Mouse (Mus musculus) neural tube, embryonic 11.5 days (tissue): ENCODE results near the gene Slc17a2. TPM values are rescaled to one million over a fixed set of nuclear protein-coding genes. Genes with fewer than 3 reads are reported as not detected.
"Not testable (repeated sequence)": the region's sequence is repeated elsewhere in the genome, so short reads cannot be mapped to it uniquely, and the experiment has no call there.

Experiments
- ATAC-seq: fragments of 200-750 bp; cut with Nextera tagmentation; 2 replicates; pipeline ENCODE4 v1.8.0; 2017; ENCODE audit warnings: moderate number of reproducible peaks, mild to moderate bottlenecking, moderate TSS enrichment, moderate library complexity; ENCODE audit not compliant: insufficient read depth, low FRiP score, low TSS enrichment
- DNase-seq: peaks from one replicate; pipeline ENCODE4 v3.0.0-alpha.2; 2015; ENCODE audit warnings: low spot score
- H3K27ac ChIP-seq: fragments of 300-500 bp; sonication (generic); 2 replicates; pipeline ENCODE4 v1.5.1; 2014; ENCODE audit warnings: low read depth, mild to moderate bottlenecking, low read length
- H3K27me3 ChIP-seq: fragments of 300-500 bp; sonication (generic); 2 replicates; pipeline ENCODE4 v1.6.1; 2014; ENCODE audit warnings: mild to moderate bottlenecking, low read length, mixed read lengths; ENCODE audit not compliant: control insufficient read depth, insufficient read depth
- H3K36me3 ChIP-seq: fragments of 300-500 bp; sonication (generic); 2 replicates; pipeline ENCODE4 v1.6.1; 2014; ENCODE audit warnings: mild to moderate bottlenecking, low read length, moderate library complexity, mixed read lengths; ENCODE audit not compliant: control insufficient read depth, insufficient read depth
- H3K4me1 ChIP-seq: fragments of 300-500 bp; sonication (generic); 2 replicates; pipeline ENCODE4 v1.6.1; 2014; ENCODE audit warnings: low read length, mixed read lengths; ENCODE audit not compliant: control insufficient read depth, insufficient read depth
- H3K4me2 ChIP-seq: fragments of 300-500 bp; sonication (generic); 2 replicates; pipeline ENCODE4 v1.6.1; 2014; ENCODE audit warnings: low read depth, mild to moderate bottlenecking, moderate library complexity
- H3K4me3 ChIP-seq: fragments of 300-500 bp; sonication (generic); 2 replicates; pipeline ENCODE4 v1.5.1; 2014; ENCODE audit warnings: low read depth, low read length
- H3K9ac ChIP-seq: fragments of 300-500 bp; sonication (generic); 2 replicates; pipeline ENCODE4 v1.6.1; 2014; ENCODE audit warnings: mild to moderate bottlenecking, low read length
- H3K9me3 ChIP-seq: fragments of 300-500 bp; sonication (generic); 2 replicates; pipeline ENCODE4 v1.6.1; 2016; ENCODE audit warnings: low read length; ENCODE audit not compliant: control insufficient read depth
- WGBS: fragments of 180-500 bp; shearing (Covaris S2); extraction: QIAGEN DNeasy Blood & Tissue Kit; methylation state at CpG from one replicate; pipeline ENCODE4 v1.1.7; 2014; 5-methylcytosine and 5-hydroxymethylcytosine counted together
- polyA plus RNA-seq: library from polyadenylated mRNA; unstranded; fragments of >200 nt; fragmentation: Nextera tagmentation; extraction: Ambion mirVana; gene quantifications from 2 replicates; pipeline ENCODE4 v1.2.1, GENCODE M21; 2014

Slc17a2 gene
- polyA plus RNA-seq, 1 experiment from 2014 or later = not detected

DNA sequence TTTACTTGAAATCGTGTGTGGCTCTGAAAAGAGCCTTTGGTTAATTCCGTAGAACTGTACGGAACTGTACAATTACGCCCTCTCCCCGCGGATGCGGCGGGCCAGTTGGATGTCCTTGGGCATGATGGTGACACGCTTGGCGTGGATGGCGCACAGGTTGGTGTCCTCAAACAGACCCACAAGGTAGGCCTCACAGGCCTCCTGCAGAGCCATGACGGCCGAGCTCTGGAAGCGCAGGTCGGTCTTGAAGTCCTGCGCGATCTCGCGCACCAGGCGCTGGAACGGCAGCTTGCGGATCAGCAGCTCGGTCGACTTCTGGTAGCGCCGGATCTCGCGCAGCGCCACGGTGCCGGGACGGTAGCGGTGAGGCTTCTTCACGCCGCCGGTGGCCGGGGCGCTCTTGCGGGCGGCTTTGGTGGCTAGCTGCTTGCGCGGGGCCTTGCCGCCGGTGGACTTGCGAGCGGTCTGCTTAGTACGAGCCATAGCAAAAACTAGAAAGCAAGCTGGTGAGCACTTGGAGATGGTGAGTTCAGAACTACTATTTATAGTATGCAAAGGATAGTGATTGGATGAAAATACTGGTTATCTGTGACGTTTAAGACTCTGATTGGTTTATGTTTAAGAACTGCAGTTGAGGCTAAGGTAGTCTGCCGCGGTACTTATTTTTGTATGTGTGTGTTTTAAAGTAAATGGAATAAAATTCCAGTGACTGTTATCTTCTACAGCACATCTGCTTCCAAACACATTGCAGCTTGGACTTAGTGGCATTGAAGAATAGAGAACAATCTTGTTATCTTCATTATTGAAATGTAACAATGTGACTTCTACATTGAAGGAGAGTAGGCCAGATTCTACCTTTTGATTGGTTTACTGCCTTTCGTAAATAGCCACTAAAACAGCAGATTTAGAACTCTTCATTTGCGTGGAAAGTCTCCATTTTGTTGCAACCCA lies 44.6 kb upstream of the Slc17a2 start, which contains the start of gene Hist1h3a:
Gene Hist1h3a (minus strand): TSS at position 516 of the 951 bp plus-strand sequence.
- under 1% methylated on average over 30 of the region's 52 CpGs for WGBS
- not testable (repeated sequence) for H3K36me3 ChIP-seq, H3K4me1 ChIP-seq, H3K27me3 ChIP-seq, H3K9me3 ChIP-seq
- Histone ChIP-seq H3K27ac (peak within 1 kb of the TSS; percentile 89), H3K9ac (peak within 1 kb of the TSS; percentile 59), H3K4me2 (peak within 1 kb of the TSS; percentile 70), H3K4me3 (peak within 1 kb of the TSS; percentile 50)
- DNase-seq (peak; percentile 54), ATAC-seq (peak; percentile 58)

DNA sequence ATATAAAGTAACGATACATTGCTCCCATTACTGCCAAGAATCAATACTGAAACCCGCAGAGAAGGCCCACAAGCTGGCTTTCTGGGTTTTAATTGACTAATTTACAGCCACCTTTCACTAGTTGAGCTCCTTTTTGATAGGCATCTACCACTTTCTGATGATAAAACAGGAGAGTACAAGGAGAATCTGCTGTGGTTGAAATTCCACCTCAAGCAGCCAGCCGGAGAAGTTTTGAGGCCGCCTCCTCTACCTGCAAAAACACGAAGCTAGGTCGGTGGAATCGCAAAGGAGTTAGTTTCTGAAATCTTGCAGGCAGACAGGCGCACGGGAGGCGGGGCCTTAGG lies 43.6 kb upstream of the Slc17a2 start:
- ATAC-seq (no peak), DNase-seq (no peak)
- peak overlapping the region; percentile 70 for H3K4me2 ChIP-seq
- peak overlapping the region; percentile 50 for H3K4me3 ChIP-seq
- no peaks in the 10 kb centered on the region for H3K27me3 ChIP-seq
- H3K9me3 ChIP-seq = no peaks in the 10 kb centered on the region
- H3K27ac ChIP-seq = peak overlapping the region; percentile 89
- WGBS = under 1% methylated on average over 10 of the region's 10 CpGs
- H3K36me3 ChIP-seq = no peaks in the 10 kb centered on the region
- H3K9ac ChIP-seq = peak overlapping the region; percentile 58
- no peaks in the 10 kb centered on the region; the same call in 1 of the 2 replicates for H3K4me1 ChIP-seq

DNA sequence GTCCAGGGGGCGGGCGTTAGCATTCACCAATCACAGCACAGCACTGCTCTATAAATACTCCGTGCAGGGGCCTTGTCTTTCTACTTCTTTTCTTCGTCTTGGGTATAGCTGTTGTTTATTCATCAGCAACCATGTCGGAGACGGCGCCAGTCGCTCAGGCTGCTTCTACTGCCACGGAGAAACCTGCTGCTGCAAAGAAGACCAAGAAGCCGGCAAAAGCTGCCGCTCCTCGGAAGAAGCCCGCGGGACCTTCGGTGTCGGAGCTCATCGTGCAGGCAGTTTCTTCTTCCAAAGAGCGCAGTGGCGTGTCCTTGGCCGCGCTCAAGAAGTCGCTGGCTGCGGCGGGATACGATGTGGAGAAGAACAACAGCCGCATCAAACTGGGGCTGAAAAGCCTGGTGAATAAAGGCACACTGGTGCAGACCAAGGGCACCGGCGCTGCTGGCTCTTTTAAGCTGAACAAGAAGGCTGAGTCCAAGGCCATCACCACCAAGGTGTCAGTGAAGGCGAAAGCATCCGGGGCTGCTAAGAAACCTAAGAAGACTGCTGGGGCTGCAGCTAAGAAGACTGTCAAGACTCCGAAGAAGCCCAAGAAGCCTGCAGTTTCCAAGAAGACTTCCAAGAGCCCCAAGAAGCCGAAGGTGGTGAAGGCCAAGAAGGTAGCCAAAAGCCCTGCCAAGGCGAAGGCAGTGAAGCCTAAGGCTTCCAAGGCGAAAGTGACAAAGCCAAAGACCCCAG lies 43.0 kb upstream of the Slc17a2 start, which contains the start of gene Hist1h1a:
Gene Hist1h1a (plus strand): TSS at position 81 of the 738 bp plus-strand sequence.
- whole genome bisulfite sequencing = 4% methylated on average over 34 of the region's 34 CpGs
- Histone ChIP-seq H3K4me1 (no peaks in the 10 kb centered on the region; the same call in 1 of the 2 replicates), H3K9me3 (no peaks in the 10 kb centered on the region), H3K27me3 (no peaks in the 10 kb centered on the region), H3K36me3 (no peaks in the 10 kb centered on the region), H3K27ac (peak within 1 kb of the TSS; percentile 89), H3K4me2 (peak within 1 kb of the TSS; percentile 70), H3K4me3 (peak within 1 kb of the TSS; percentile 50), H3K9ac (peak within 1 kb of the TSS; percentile 71)
- ATAC-seq (peak; percentile 70; the same call in 1 of the 2 replicates), DNase-seq (peak; percentile 91)

DNA sequence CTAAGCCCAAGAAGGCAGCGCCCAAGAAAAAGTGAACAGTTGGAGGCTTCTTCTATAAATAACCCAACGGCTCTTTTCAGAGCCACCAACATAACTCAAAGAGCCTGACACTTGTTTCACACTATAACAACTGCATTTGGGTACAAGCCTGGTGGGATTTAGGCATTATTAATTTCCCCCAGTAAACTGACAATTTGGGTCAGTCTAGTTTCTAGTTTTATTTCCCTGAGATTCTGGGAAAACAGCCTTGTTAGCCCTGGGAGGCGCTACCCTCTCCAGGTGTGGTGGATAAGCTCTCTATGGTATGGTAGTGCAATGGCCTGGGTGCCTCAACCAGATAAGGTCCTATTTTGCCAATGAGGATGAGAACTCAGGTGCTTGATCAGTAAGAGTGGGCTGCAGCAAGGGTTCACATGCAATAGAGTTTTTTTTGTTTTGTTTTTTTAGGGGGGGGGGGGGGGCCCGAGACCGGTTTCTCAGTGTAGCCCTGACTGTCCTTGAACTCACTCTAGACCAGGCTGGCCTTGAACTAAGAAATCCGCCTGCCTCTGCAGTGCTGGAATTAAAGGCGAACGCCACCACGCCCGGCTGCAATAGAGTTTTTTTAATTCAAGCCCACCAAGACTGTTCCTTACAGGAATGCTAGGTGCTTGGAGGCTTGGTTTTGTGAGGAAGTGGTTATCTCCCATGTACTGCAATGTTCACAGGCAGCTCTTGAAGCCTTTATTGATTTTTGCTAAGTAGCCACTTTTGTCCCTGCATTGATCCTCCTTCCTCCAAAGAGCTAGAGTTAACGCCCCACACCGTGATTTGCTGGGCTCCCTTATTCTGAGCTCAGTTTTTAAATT lies 42.2 kb upstream of the Slc17a2 start:
- 34% methylated on average over 12 of the region's 12 CpGs for WGBS
- H3K4me1 ChIP-seq = no peaks in the 10 kb centered on the region; the same call in 1 of the 2 replicates

DNA sequence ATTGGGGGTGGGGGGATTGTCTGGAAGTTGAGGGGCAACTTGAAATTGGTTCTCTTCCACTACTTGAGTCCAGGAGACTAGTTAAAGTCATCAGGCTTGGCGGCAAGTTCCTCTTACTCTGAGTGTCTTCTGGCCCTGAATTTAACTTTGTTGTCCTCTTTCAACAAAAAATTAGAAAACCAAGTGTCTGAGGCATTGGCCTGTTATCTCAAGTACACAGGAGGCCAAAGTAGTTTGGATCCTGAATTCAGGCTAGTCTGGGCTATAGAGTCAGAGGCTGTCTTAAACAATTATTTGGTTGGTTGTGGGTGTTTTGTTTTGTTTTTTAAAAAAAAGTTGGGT lies 41.6 kb upstream of the Slc17a2 start:
- H3K9ac ChIP-seq = no peak overlapping the region
- ATAC-seq (no peak), DNase-seq (no peak)
- no peaks in the 10 kb centered on the region for H3K4me1 ChIP-seq
- H3K27me3 ChIP-seq = no peaks in the 10 kb centered on the region
- no peak overlapping the region for H3K4me2 ChIP-seq
- no peak overlapping the region for H3K4me3 ChIP-seq
- WGBS = 83% methylated on average over 1 of the region's 1 CpGs
- no peaks in the 10 kb centered on the region for H3K9me3 ChIP-seq
- no peak overlapping the region for H3K27ac ChIP-seq
- no peaks in the 10 kb centered on the region for H3K36me3 ChIP-seq

More for the DNA sequence above, 42.2 kb upstream of the Slc17a2 start:
- peak overlapping the region; percentile 88 for H3K27ac ChIP-seq
- H3K4me2 ChIP-seq = peak overlapping the region; percentile 70
- no peaks in the 10 kb centered on the region for H3K36me3 ChIP-seq
- peak overlapping the region; percentile 71 for H3K9ac ChIP-seq
- H3K9me3 ChIP-seq = no peaks in the 10 kb centered on the region
- H3K4me3 ChIP-seq = peak overlapping the region; percentile 50
- no peak for DNase-seq
- no peaks in the 10 kb centered on the region for H3K27me3 ChIP-seq
- ATAC-seq = no peak

DNA sequence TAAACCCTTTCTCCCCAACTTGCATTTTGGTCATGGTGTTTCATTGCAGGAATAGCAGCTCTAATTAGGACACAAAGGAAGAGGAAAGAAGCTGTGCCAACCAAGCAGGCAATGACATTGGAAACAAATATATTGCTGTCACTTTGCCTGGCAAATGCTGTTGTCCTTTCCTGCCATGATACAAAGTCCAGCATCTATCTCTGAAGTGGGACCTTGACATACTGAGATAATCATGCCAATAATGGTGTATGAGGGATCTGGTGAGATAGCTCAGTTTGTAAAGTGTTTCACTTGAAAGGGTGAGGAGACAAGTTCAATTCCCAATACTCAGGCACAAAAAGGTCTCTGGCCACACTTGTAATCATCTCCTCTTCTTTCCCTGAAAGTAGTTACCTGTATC lies 40.0 kb upstream of the Slc17a2 start:
- Histone ChIP-seq H3K27ac (no peak overlapping the region), H3K27me3 (no peaks in the 10 kb centered on the region), H3K36me3 (no peaks in the 10 kb centered on the region), H3K4me1 (no peaks in the 10 kb centered on the region), H3K9me3 (no peaks in the 10 kb centered on the region), H3K4me3 (no peak overlapping the region), H3K4me2 (no peak overlapping the region), H3K9ac (no peak overlapping the region)
- DNase-seq = no peak
- ATAC-seq = no peak

DNA sequence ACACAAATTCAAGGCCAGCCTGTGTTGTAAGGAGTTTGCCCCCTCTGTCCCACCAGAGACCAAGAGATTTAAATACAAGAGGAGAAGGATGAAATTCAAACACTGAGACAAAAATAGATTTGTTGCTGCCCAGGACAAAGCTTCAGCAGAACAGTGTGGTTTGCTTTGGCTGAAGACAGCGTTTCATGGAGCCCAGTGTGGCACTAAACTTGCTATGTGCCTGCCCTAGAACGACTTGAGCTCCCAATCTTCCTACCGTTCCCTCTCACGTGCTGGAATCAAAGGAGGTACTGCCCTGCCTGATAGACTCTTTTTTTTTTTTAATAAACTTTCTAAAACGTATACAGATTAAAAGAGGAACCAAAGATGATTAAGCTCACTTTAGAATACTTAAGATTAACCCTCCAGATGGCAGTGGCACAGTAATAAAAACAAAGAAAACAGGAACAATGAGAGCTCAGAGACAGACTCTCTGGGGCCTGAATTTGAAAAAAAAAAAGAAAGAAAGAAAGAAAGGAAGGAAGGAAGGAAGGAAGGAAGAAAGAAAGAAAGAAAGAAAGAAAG lies 37.9 kb upstream of the Slc17a2 start:
- Histone ChIP-seq H3K4me1 (no peaks in the 10 kb centered on the region), H3K27ac (no peak overlapping the region), H3K27me3 (no peaks in the 10 kb centered on the region), H3K9me3 (no peaks in the 10 kb centered on the region), H3K4me3 (no peak overlapping the region), H3K4me2 (no peak overlapping the region), H3K9ac (no peak overlapping the region), H3K36me3 (no peaks in the 10 kb centered on the region)
- ATAC-seq = no peak
- DNase-seq = no peak
- WGBS = 46% methylated on average over 5 of the region's 5 CpGs

DNA sequence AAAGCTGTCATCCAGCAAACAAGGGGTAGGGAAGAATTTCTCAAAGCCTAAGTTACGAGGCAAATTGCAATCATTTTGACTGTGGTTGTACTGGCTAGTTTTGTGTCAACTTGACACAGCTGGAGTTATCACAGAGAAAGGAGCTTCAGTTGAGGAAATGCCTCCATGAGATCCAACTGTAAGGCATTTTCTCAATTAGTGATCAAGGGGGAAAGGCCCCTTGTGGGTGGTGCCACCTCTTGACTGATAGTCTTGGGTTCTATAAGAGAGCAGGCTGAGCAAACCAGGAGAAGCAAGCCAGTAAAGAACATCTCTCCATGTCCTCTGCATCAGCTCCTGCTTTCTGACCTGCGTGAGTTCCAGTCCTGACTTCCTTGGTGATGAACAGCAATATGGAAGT lies 37.2 kb upstream of the Slc17a2 start, which contains the start of gene Trim38:
Gene Trim38 (plus strand): TSS at position 301 of the 400 bp plus-strand sequence.
- not testable (repeated sequence) for H3K36me3 ChIP-seq, H3K4me3 ChIP-seq, H3K27me3 ChIP-seq, DNase-seq, ATAC-seq, H3K4me2 ChIP-seq, H3K9me3 ChIP-seq, H3K27ac ChIP-seq, H3K9ac ChIP-seq, H3K4me1 ChIP-seq
- 86% methylated on average over 2 of the region's 2 CpGs for WGBS
